Mouse (Mus musculus) mouse embryonic stem cell (cell line): ENCODE results near the gene Alkbh6.

Experiments used
- in situ Hi-C, 2 experiments: fragments of 300-500 bp; cut with MboI; formaldehyde crosslinking; loops; 1 replicate in 1 of 2; 3 replicates in 1 of 2; pipeline ENCODE4 v1.14.3; 2019 to 2020; ENCODE audit warnings: low sequenced_read_pairs in 2 of 2, low pct_unique_long_range_greater_than_20kb in 1 of 2, mixed read lengths in 1 of 2; ENCODE audit not compliant: unreplicated experiment in 1 of 2

Alkbh6 gene

DNA sequence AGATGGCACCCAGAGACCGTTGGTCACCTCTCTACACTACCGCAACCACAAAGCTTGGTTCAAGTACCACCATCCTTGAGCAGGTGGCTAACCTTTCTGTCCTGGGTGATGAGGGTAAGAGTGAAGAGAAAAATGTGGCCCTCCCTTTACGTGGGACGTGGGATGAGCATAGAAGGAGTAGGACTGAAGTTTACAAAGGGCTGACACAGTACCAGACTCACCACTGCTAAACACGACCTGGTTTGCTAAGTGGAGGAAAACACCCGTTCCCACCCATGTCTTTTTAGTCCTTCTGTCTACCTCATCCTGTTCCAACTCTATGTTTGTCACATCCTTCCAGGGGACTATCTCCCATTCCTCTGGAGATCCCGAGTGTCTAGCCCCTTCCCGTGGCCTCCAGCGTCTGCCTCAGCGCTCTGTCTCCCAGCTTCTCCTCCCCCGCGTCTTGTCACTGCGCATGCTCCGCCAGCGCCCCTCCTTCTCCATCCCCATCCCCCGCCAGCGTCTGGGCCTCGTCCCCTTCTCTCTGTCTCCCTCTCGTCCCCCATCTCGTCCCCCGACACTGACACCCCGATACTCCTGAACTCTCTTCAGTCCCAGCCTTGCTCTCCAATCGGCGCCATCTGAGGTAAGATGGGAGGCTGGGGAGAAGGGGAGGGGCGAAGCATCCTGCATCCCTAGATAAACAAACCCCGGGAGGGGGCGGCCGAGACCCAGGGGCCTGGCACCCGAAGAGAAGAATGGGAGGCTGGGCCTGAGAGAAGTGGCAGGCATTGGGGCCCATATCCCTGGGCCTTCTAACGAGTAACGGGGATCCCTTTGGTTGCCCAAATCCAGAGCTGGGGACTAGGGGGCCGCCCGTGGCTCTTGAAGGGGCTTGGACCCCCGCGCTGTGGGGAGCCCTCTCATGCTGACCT is 17.0 kb upstream of the Alkbh6 start, which contains the start of gene Clip3:
TSS of gene Clip3 (plus strand) at position 514 of the 917 bp plus-strand sequence.
- in situ Hi-C loops: no loop called here

- in situ Hi-C loops: no loop called here
These were observed 14.7 kb upstream of the Alkbh6 start for GRCm38 (mm10) chr7:30293795-30294194.

DNA sequence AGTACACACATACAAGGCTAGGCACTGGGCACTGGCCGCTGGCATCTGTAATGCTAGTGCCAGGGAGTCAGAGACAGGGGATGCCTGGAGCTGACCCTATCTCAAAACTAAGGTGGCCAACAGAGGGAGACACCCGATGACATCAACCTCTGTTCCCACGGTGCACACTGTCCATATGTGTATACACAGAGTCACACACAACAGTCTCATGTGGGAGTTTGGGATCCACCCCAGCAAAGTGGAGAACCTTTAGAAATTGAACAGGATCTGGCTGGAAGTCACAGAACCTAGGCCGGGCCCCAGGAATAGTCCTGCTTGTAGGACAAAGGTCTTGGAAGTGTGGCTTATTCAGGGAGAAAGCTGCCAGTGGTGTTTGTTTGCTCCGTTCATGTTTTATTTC is 14.2 kb upstream of the Alkbh6 start:
- in situ Hi-C loops: no loop called here

DNA sequence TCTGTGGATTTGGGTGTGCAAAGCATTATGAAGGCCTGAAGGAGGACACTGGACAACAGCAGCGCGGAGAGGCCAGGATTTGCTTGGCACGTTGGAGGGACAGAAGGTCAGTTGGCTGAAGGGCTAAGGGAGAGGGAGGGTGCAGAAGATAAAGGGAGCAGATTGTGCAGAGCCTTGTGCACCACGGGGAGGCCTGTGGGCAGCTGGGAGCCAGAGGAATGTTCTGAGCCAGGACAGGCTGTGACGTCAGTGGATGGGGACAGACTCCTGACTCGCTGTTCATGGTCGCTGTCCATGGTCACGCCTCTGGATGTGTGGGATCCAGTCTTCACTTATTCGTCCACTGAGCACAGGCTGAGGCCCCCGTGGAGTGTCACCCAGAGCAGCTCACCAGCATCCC is 13.4 kb upstream of the Alkbh6 start:
- in situ Hi-C loops: no loop called here

- in situ Hi-C loops: no loop called here
These were observed 11.7 kb upstream of the Alkbh6 start for GRCm38 (mm10) chr7:30296816-30297215.

- in situ Hi-C loops: no loop called here
These were observed 11.3 kb upstream of the Alkbh6 start for GRCm38 (mm10) chr7:30297266-30297665.

- in situ Hi-C loops: no loop called here
These were observed 7.6 kb upstream of the Alkbh6 start for GRCm38 (mm10) chr7:30300914-30301313.

DNA sequence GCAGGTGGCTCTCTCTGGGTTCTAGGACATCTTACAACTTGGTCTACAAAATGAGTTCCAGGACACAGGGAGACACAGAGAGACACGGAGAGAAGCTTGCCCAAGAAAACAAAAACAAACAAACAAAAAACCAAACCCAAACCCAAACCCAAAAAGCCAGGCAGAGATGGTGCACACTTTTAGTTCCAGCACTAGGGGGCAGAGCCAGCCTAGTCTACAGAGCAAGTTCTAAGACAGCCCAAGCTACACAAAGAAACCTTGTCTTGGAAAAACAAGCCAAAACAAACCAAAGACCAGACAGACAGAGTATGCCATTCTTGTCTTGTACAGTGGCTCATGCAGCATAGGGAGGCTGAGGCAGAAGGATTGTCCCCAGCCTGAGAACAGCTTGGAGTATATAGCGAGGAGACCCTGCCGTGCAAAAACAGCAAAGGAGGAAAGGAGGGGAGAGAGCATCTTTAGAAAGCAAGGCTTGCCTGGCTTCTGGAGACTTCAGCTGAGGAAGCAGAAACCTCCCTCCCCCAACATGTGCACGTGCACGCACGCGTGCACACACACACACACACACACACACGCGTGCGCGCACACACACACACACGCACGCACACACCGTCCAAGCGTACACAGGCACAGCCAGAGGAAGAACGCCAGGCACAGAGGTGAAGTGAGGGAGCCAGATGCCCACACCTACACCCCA is 2.3 kb upstream of the Alkbh6 start:
- in situ Hi-C loops: no loop called here

GRCm38 (mm10) chr7:30309395-30310129 is 1.0 kb downstream of the Alkbh6 start:
- in situ Hi-C loops: no loop called here

DNA sequence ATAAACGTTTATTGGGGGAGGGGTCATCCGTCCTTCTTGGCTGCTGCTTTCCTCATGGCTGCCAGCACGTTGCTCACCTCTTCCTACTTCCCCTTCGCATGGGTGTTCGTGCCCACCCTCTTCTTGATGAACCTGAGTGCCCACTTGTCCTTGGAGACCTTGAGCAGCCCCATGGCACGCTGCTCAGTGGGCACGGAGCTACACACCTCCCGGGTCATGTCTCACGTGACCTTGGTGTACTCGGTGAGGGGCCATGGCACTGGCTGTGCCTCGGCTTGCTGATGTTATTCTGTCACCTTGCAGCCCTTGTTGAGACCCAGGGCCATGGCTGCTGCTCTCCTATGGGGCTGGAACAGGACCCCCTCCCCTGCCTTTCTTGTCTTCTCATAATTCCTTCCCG is 1.6 kb downstream of the Alkbh6 start:
- in situ Hi-C loops: no loop called here

DNA sequence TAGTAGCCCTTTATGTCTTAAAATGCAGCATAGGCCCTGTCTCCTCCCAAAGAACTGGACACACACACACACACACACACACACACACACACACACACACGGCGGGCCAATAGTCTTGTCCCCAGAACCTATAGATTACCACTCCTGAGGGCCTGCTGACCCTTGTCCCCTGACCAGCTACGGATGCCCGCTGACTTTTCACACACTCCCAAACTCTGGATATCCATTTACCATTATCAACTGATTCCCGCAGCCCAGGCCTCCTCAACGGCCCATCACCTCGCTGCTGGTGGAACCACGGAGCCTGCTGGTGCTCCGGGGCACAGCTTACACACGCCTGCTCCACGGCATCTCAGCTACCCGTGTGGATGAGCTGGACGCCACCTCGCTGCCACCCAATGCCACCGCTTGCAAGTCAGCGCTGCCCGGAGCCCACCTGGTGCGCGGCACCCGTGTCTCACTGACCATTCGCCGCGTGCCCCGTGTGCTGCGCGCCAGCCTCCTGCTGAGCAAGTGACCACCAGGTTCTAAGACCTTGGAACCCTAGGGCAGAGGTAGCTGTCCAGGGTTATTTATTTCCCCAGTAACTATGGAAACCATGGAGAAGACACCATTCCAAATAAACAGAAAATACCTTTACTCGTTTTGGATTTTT is 5.3 kb downstream of the Alkbh6 start:
- in situ Hi-C loops: no loop called here

DNA sequence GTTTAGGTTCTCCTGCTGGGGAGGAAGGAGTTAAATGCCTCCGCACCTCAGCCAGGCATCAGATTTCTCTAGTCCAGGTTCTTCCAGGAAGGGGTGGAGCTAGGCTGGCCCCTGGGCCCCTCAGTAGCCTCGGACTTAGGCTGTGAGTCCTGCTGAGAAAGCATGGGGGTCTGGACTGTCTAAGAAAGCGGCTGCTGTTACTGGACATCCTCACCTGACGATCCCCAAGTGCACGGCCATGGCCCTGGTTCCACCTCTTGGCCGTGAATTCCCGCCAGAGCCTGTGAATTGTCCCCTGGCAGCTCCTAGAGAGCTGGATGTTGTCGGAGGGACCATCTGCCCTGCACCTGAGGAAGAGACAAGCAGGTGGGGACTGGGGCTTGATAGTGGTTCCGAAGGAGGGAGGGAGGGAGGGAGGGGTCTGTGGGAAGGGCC is 6.2 kb downstream of the Alkbh6 start, which contains the start of gene Syne4:
TSS of gene Syne4 (plus strand) at position 87 of the 435 bp plus-strand sequence.
- in situ Hi-C loops: no loop called here

- in situ Hi-C loops: no loop called here
These were observed 7.3 kb downstream of the Alkbh6 start for GRCm38 (mm10) chr7:30315559-30316529.

DNA sequence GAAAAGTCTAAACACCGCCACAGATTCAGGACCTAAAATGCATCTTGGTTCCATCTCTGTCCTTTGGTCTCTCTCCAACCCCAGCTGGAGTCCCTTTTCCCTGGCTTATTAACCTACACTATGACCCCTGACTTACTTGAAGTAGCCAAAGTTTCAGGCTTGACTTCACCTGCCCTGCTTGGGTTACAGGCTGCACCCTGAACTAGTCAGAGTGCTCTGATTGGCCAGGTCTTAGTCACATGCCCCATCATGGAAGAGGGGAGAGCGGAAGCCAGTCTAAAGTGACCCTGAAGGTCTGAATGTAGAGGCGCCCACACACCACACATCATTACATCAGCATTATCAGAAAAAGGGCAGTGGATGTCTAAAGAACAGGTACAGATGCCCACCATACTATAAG is 9.6 kb downstream of the Alkbh6 start:
- in situ Hi-C loops: no loop called here

DNA sequence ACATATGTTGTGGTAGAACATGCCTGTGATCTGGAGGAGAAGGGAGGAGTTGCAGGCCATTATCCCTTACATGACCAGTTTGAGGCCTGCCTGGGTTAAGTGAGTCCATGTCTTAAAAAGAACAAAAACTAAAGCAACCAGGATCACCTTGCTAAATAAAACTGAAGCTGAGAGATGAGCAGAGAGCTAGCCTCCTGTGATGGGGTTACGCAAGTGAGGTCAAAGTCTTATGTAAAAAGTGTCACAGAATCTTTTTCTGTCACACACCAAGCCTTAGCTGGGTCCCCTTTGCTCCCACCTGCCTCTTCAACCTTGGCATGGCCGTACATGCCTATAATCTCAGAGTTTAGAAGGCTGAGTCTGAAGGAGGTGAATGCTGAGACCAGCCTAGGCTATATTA is 12.4 kb downstream of the Alkbh6 start:
- in situ Hi-C loops: no loop called here

DNA sequence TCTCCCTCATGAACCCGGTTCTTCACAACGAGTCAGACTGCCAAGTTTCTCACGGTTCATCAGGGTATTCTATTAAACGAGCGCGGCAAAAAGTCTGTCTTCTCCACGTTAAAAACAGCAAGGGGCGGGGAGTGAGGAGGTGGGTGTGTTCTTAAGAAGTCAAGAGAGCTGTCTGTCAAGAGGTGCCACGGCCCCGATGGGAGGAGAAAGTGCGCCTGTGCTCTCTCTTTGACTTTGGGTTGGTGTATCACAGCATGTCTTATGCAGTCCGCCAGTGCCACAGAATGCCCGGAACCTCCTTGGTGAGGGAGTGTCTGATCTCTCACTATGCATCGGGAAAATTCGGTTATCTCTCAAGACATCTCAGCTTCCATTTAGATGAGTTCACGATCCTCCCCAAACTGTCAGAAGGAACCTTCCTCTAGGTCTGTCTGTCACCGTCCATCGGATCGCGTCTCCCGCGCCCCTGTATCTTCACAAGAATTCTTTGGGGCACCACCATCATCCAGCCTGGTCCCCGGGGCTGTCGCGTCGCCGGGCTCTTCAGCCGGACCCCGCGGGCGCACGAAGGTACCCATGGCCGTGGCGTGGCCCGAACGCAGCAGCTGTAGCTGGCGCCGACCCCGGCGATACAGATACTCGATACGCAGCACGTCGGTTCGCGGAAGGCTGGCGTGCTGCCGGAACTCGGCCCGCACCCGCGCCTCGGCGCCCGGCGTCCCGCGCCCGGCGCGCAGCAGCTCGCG is 13.2 kb downstream of the Alkbh6 start, which contains the start of gene E130208F15Rik:
TSS of gene E130208F15Rik (plus strand) at position 202 of the 746 bp plus-strand sequence.
- in situ Hi-C loops: no loop called here

- in situ Hi-C loops: no loop called here
These were observed 13.8 kb downstream of the Alkbh6 start for GRCm38 (mm10) chr7:30322285-30322667.
